Mouse (Mus musculus) thymus, adult 2 months (tissue): ENCODE measurements around the gene Sem1.

Experiments used
- CTCF ChIP-seq: fragments of 200-500 bp; IDR thresholded peaks from 2 replicates; pipeline ENCODE4 v1.5.1; 2012; ENCODE audit warnings: mild to moderate bottlenecking, control low read depth, low read length, moderate library complexity, borderline replicate concordance; ENCODE audit not compliant: control insufficient read depth, poor library complexity, insufficient read depth; ENCODE audit errors: extremely low read depth
- POLR2A ChIP-seq: fragments of 200-500 bp; IDR thresholded peaks from 2 replicates; pipeline ENCODE4 v1.6.1; 2012; ENCODE audit warnings: mild to moderate bottlenecking, low read length, control low read depth, moderate library complexity; ENCODE audit not compliant: control insufficient read depth, poor library complexity, insufficient read depth; ENCODE audit errors: extremely low read depth

- TF ChIP-seq CTCF (no peak), POLR2A (no peak)
Observed at GRCm38 (mm10) chr6:6543606-6544254, 34.7 kb downstream of the Sem1 start.
